Comparison of ENCODE assay signal across 8 mouse cellular contexts in genomic region chr10:78297576-78298484, GRCm38 (mm10). TPM values are rescaled to one million over a fixed set of nuclear protein-coding genes. Genes with fewer than 3 reads are reported as not detected.
DNase-seq lines count a peak whose midpoint lies in the region; ATAC-seq and TF ChIP-seq lines count a peak whose summit lies in the region.

No protein-coding gene starts in this region.

- H3K9ac ChIP-seq in hindbrain, embryonic 15.5 days: no peak overlapping the region
- peak overlapping the region; percentile 39; the same call in 1 of the 2 replicates for H3K9ac ChIP-seq in lung, postnatal 0 days (replicated peaks; ENCODE audit: low read depth)

- H3K4me2 ChIP-seq in hindbrain, embryonic 15.5 days: peak overlapping the region; percentile 19
- H3K4me2 ChIP-seq in lung, postnatal 0 days (replicated peaks; ENCODE audit: low read depth, low read length): peak overlapping the region; percentile 23

- DNase-seq in adipocyte (ENCODE audit: low spot score): peak; percentile 98
- DNase-seq in cerebellum, adult 18-20 months: peak; percentile 70 to 81
- DNase-seq in gastrocnemius, adult 18-20 months (ENCODE audit: low spot score): peak; percentile 92
- peak; percentile 55 to 71 for DNase-seq in layer of hippocampus, postnatal 36 days
- DNase-seq in lung, postnatal 0 days (ENCODE audit: low spot score): peak; percentile 92
- peak; percentile 64 for DNase-seq in right cerebral cortex, postnatal 14 days
- DNase-seq in urinary bladder, postnatal 36 days (ENCODE audit: low spot score in 2 of 2): peak; percentile 55 to 85

- no peaks in the 10 kb centered on the region; the same call in 1 of the 2 replicates for H3K36me3 ChIP-seq in hindbrain, embryonic 15.5 days
- no peaks in the 10 kb centered on the region for H3K36me3 ChIP-seq in lung, postnatal 0 days (ENCODE audit: insufficient read depth, low read length)

- H3K4me1 ChIP-seq in hindbrain, embryonic 15.5 days (replicated peaks): peaks cover 10% of the 10 kb centered on the region
- peaks cover 20% of the 10 kb centered on the region; the same call in 1 of the 2 replicates for H3K4me1 ChIP-seq in lung, postnatal 0 days (ENCODE audit: insufficient read depth, low read depth, low read length)

- no peak overlapping the region for H3K4me3 ChIP-seq in hindbrain, embryonic 15.5 days
- H3K4me3 ChIP-seq in lung, postnatal 0 days (ENCODE audit: low read depth, low read length): peak overlapping the region; percentile 1; the same call in 1 of the 2 replicates

- TF ChIP-seq EP300 in lung, postnatal 0 days (IDR thresholded peaks at IDR 0.05): 0 out of 2 replicates have a peak, but pooled peaks have one; percentile 26

- TF ChIP-seq CTCF in lung, postnatal 0 days (IDR thresholded peaks at IDR 0.05): no peak

- ATAC-seq in hindbrain, embryonic 15.5 days (ENCODE audit: low FRiP score, low read depth): peak; percentile 80
- ATAC-seq in lung, postnatal 0 days: peak; percentile 93

- peak overlapping the region; percentile 71 for H3K27ac ChIP-seq in hindbrain, embryonic 15.5 days (replicated peaks)
- H3K27ac ChIP-seq in lung, postnatal 0 days (ENCODE audit: low read length): peak overlapping the region; percentile 98

- H3K9me3 ChIP-seq in hindbrain, embryonic 15.5 days: no peaks in the 10 kb centered on the region
- no peaks in the 10 kb centered on the region for H3K9me3 ChIP-seq in lung, postnatal 0 days (ENCODE audit: low read length)

- WGBS in hindbrain, embryonic 15.5 days: 64% methylated on average over 15 of the region's 15 CpGs
- WGBS in lung, postnatal 0 days: 21% methylated on average over 15 of the region's 15 CpGs

- H3K27me3 ChIP-seq in hindbrain, embryonic 15.5 days: no peaks in the 10 kb centered on the region
- no peaks in the 10 kb centered on the region for H3K27me3 ChIP-seq in lung, postnatal 0 days (replicated peaks; ENCODE audit: insufficient read depth, low read length)

RNA-seq across cellular contexts. Expression of gene Trappc10, which starts 53.4 kb away (rescaled TPM):
- total RNA-seq in gastrocnemius, adult 18-20 months (2021): 10 to 100 TPM; 37.9 to 41.4 TPM
- 27.5 and 29.4 TPM in 2 replicates for polyA plus RNA-seq in hindbrain, embryonic 15.5 days (2015; fragmentation: Nextera tagmentation; extraction: Ambion mirVana)
- total RNA-seq in layer of hippocampus, postnatal 36 days (2021): 10 to 100 TPM; 75.6 to 79.0 TPM
- polyA plus RNA-seq in lung, postnatal 0 days (2015; fragmentation: Nextera tagmentation; extraction: Ambion mirVana): 19.2 and 19.9 TPM in 2 replicates

RNA-seq across cellular contexts. Expression of gene Agpat3, which starts 54.5 kb away (rescaled TPM):
- 100 to 1,000 TPM; 115 to 118 TPM for total RNA-seq in gastrocnemius, adult 18-20 months (2021)
- 83.5 and 86.4 TPM in 2 replicates for polyA plus RNA-seq in hindbrain, embryonic 15.5 days (2015; fragmentation: Nextera tagmentation; extraction: Ambion mirVana)
- total RNA-seq in layer of hippocampus, postnatal 36 days (2021): 100 to 1,000 TPM; 207 to 225 TPM
- 119 and 129 TPM in 2 replicates for polyA plus RNA-seq in lung, postnatal 0 days (2015; fragmentation: Nextera tagmentation; extraction: Ambion mirVana)
